Mouse (Mus musculus) MEL-GATA-1-ER (cell line): ENCODE data around the gene Ccdc87.
"Not testable (repeated sequence)": the region's sequence is repeated elsewhere in the genome, so short reads cannot be mapped to it uniquely, and the experiment has no call there.

Experiments used
- DNase-seq: peaks from one replicate; pipeline ENCODE4 v3.0.0-alpha.2; 2012; ENCODE audit warnings: low read depth; ENCODE audit errors: extremely low read depth

Gene Ccdc87

DNA sequence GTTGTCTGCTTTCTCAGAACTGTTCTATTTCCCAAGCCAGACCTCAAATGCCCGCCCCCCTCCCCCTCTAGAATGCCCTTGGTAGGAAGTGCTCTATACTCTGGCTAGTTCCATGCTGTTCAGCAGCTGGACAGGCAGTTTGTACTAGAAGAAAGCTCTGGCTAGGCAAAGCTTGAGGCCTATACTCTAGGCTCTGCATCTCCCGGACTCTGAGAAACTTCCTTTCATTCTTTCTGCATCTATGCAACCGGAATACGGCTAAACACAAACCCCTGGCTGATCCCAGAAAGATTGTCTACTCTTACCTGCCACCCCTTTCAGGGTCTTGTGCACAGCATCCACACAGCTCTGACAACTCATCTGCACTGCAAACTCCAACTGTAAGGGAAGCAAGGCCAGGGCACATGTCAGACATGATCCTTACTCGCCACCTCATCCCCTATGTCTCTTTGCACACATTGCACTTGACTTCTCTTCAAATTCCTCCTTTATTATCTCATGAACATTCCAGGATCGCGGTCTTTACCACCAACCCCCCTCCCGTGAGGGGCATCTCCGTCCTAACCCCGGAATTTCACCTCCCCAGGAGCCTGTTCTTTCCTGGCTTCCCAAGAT is 533 bp upstream of the Ccdc87 start:
- DNase-seq, result no peak

GRCm38 (mm10) chr19:4840848-4841247 is 1.7 kb downstream of the Ccdc87 start:
- DNase-seq, result no peak

GRCm38 (mm10) chr19:4842611-4843010 is 3.4 kb downstream of the Ccdc87 start:
- no peak for DNase-seq

- no peak for DNase-seq
Observed at GRCm38 (mm10) chr19:4845846-4846245, 6.7 kb downstream of the Ccdc87 start.

GRCm38 (mm10) chr19:4847490-4847889 is 8.3 kb downstream of the Ccdc87 start:
- DNase-seq, result no peak

- no peak for DNase-seq
Observed at GRCm38 (mm10) chr19:4849800-4850199, 10.6 kb downstream of the Ccdc87 start.

DNA sequence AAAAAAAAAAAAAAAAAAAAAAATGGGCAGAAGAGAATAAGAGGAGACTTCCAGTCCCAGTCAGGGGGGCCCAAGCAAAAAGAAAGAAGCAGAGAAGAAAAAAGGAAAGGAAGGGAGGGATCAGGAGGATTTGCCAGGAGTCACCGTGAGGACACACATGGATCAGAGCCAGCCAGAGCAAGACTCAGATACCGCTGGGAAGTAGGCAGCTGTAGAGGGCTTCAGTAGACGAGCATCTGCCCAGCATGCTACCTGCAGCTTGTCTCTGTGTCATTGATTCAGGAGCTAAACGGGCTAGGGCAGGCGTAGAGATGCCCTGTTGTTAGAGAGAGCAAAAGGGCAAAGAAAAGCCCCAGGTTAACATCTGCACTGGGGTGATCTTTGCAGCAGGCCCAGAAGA is 11.1 kb downstream of the Ccdc87 start:
- DNase-seq, result no peak

DNA sequence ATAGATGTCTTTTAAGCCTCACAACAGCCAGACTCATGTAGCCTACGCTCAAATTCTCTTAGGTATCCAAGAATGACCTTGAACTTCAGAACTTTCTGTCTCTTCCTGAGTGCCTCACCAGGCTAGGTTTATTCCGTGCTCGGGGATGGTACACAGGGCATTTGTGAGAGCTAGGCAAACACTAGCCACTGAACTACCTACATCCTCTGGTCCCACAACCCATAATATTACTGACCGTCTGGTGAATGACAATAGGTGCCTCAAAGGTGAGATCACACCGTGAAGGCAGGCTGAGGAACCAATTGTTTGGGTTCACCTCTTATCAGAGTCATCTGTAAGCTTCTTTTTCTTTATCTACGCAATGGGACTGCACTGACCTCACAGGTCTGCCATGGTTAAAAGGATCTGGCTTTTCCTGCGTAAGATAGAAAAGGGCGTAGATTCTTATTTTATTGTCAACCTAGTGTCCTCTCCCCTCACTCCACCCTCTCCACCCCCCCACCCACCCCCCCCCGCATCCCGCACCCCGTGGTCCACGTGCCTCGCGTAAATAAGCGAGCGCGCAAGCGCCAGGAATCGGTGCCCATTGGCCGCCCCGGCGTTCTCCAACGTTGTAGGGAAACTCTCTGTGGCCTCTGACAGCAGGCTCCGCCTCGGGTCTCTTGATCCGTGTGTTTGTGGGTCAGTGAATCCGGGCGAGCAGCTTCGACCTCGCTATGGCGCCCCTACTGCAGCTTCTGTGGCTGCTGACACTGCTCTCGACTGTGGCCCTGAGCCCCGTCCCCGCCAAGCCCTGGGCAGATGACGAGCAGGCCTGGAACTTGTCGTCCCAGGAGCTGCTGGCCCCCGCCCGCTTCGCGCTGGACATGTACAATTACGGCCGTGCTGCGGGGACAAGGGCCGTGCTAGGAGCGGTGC is 15.6 kb downstream of the Ccdc87 start, which contains the start of gene Ctsf:
TSS of gene Ctsf (plus strand) at position 579 of the 918 bp plus-strand sequence.
- DNase-seq, result no peak

- DNase-seq, result no peak
Observed at GRCm38 (mm10) chr19:4855470-4855820, 16.3 kb downstream of the Ccdc87 start.

DNA sequence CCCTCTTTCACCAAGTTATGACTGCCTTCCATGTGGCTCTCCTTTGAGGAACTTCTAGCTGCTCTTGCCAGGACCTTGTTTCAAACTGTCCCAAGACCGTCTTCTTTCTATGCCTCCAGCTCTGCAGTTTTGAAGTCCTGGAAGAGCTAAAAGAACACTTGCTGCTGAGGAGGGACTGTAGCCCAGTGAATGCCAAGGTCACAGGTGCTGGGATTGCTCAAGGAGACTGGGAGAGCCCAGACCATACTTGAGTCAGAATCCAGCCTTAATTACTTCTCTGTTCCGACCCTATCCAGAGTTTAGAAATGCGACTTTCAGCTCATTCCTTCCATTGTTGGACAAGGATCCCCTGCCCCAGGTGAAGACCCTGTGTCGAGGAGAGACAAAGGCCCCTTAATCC is 16.8 kb downstream of the Ccdc87 start:
- DNase-seq, result no peak

DNA sequence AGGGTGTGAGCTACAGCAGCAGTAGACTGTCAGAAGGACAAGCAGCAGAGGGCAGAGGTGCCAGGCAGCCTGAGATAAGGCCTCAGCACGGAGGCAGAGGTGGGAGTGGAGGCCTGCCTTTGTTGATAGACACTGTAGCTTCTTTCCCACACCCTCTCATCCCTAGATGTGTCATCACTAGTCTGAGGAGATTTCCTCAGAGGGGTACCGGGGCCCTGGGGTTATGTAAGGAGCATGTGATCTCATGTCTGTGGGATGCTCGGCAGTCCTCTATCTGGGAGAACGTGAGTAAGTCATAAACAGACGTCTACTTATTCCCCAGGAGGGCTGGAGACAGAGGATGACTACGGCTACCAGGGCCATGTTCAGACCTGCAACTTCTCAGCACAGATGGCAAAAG is 19.9 kb downstream of the Ccdc87 start:
- no peak for DNase-seq

GRCm38 (mm10) chr19:4863048-4863447 is 23.9 kb downstream of the Ccdc87 start:
- DNase-seq, result no peak

- DNase-seq, result peak; percentile 54
Observed at GRCm38 (mm10) chr19:4865147-4865546, 26.0 kb downstream of the Ccdc87 start.

DNA sequence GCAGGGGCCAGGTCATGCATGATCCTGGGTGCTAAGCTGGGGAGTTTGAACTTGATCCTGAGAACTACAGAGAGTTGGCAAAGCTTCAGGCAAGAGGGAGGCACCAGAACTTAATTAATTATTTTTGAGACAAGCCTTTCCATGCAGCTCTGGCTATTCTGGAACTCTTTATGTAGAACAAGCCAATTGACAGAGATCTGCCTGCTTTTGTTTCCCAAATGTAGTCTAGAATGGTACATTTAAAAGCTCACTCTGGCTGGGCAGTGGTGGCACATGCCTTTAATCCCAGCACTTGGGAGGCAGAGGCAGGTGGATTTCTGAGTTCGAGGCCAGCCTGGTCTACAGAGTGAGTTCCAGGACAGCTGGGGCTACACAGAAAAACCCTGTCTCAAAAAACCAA is 35.4 kb downstream of the Ccdc87 start:
- not testable (repeated sequence) for DNase-seq

GRCm38 (mm10) chr19:4876241-4876640 is 37.1 kb downstream of the Ccdc87 start:
- no peak for DNase-seq

GRCm38 (mm10) chr19:4876755-4877154 is 37.6 kb downstream of the Ccdc87 start:
- no peak for DNase-seq

DNA sequence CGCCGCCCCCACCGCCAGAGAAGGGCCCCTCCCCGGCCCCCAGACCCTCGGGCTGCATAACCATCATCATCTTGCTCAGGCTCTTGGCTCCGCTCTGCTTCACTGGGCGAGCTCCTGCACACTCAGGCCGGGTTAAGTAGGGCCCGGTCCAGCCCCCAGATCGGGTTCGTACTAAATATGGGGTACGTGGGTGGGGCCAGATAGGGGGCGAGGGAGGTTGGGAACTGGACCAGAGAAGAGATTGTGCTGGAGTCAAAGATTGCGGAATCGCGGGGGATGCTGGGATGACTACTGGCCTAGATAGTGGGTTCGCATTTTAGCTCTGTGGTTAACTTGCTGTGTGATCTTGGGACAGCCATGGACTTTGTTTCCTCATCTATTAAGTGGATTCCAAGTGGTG is 38.6 kb downstream of the Ccdc87 start, which contains the start of gene Actn3:
TSS of gene Actn3 (minus strand) at position 125 of the 400 bp plus-strand sequence.
- no peak for DNase-seq

DNA sequence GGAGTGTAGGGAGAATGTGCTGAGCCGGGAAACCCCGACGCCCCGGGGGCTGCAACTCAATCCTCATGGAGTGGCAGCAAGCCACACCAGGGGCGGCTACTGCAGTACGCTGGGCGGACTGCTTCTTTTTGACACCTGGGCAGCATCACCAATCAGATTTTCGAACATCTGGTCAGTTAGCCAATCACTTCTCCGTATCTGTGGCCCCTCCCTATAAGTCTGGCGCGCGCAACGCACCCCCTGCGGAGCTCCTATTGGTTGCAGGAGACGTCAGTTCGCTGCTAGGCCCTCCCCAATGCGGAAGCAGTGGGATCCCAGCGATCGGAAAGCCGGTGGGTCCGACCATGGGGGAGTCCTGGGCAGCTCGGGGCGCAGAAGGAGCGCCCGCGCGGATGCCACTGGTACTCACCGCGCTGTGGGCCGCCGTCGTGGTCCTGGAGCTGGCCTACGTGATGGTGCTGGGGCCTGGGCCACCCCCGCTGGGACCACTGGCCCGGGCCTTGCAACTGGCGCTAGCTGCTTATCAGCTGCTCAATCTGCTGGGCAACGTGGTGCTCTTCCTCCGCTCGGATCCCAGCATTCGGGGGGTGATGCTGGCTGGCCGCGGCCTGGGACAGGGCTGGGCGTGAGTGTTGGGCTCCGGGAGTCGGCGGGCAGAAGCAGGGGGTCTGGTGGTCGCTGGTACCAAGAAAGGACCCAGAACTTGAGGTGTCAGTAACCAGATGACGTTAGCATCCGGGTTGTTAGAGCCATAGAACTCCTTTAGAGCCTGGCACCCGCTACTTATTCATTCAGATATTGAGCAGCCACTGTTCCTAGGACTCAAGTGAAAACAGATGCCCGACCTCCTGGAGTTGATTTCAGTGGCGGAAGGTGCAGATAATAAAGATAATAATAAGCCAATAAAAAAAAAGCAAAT is 39.5 kb downstream of the Ccdc87 start, which contains the start of gene Zdhhc24:
TSS of gene Zdhhc24 (plus strand) at position 264 of the 919 bp plus-strand sequence.
- DNase-seq, result peak; percentile 96

- DNase-seq, result no peak
Observed at GRCm38 (mm10) chr19:4879324-4879703, 40.1 kb downstream of the Ccdc87 start.

GRCm38 (mm10) chr19:4883961-4884360 is 44.8 kb downstream of the Ccdc87 start:
- DNase-seq, result no peak

GRCm38 (mm10) chr19:4889791-4890190 is 50.6 kb downstream of the Ccdc87 start:
- DNase-seq, result no peak
